Mouse (Mus musculus): ENCODE measurements at regions not wholly inside any gene's neighbourhood (a gene's known extent, or its start where the extent isn't known, plus 50 kb on each side); places are given as distances from the start of the nearest gene placed in this dataset.

- Histone ChIP-seq H3K27me3 (ENCODE audit: control insufficient read depth, insufficient read depth, low read length) (no peaks in the 10 kb centered on the region), H3K9me3 (ENCODE audit: control insufficient read depth, low read length) (no peaks in the 10 kb centered on the region), H3K4me1 (replicated peaks; ENCODE audit: control insufficient read depth, insufficient read depth) (no peaks in the 10 kb centered on the region), H3K36me3 (ENCODE audit: control insufficient read depth, insufficient read depth, low read length) (no peaks in the 10 kb centered on the region), H3K27ac (replicated peaks) (no peak overlapping the region), H3K4me3 (ENCODE audit: low read depth, low read length) (no peak overlapping the region), H3K9ac (ENCODE audit: low read length) (no peak overlapping the region), H3K4me2 (replicated peaks; ENCODE audit: low read depth) (no peak overlapping the region)
- DNase-seq (ENCODE audit: low spot score) (no peak), ATAC-seq (ENCODE audit: low FRiP score, low TSS enrichment) (no peak)
- 35% methylated on average over 6 of the region's 6 CpGs for WGBS
- no peak for TF ChIP-seq EP300 (optimal IDR thresholded peaks at IDR 0.05)
- no peak for TF ChIP-seq CTCF (IDR thresholded peaks at IDR 0.05; ENCODE audit: low read depth)
These were observed 157.4 kb upstream of the Dyrk2 start for GRCm38 (mm10) chr10:119027241-119027901.

DNA sequence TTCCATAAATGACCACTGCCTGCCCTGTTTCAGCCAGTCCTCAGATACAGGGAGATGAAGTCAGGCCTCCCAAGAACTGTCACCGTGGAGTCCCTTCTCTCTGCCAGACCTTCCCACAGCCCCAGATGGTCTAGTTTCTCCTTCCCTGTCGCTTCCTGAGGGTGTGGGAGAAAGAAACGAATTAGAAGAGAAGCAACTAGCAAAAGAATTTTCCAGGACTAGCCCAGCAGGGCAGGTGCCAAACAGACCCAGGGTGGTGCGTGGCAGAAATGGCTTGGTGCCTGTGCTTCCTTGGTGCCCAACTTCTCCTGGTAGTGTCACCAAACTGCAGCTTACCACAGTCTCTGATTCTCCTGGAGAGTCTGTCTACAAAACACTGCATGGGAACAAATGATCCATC is 156.3 kb upstream of the Dyrk2 start:
- no peaks in the 10 kb centered on the region for H3K4me1 ChIP-seq (replicated peaks; ENCODE audit: control insufficient read depth, insufficient read depth)
- no peak overlapping the region for H3K9ac ChIP-seq (ENCODE audit: low read length)
- WGBS: 67% methylated on average over 4 of the region's 4 CpGs
- H3K4me3 ChIP-seq (ENCODE audit: low read depth, low read length): no peak overlapping the region
- no peaks in the 10 kb centered on the region for H3K9me3 ChIP-seq (ENCODE audit: control insufficient read depth, low read length)
- DNase-seq (ENCODE audit: low spot score) (no peak), ATAC-seq (ENCODE audit: low FRiP score, low TSS enrichment) (no peak)
- no peaks in the 10 kb centered on the region for H3K36me3 ChIP-seq (ENCODE audit: control insufficient read depth, insufficient read depth, low read length)
- H3K27ac ChIP-seq (replicated peaks): no peak overlapping the region
- no peaks in the 10 kb centered on the region for H3K27me3 ChIP-seq (ENCODE audit: control insufficient read depth, insufficient read depth, low read length)
- TF ChIP-seq EP300 (optimal IDR thresholded peaks at IDR 0.05) (no peak), CTCF (IDR thresholded peaks at IDR 0.05; ENCODE audit: low read depth) (no peak)
- H3K4me2 ChIP-seq (replicated peaks; ENCODE audit: low read depth): no peak overlapping the region

- no peak overlapping the region for H3K4me2 ChIP-seq (replicated peaks; ENCODE audit: low read depth)
- no peaks in the 10 kb centered on the region for H3K4me1 ChIP-seq (replicated peaks; ENCODE audit: control insufficient read depth, insufficient read depth)
- H3K36me3 ChIP-seq (ENCODE audit: control insufficient read depth, insufficient read depth, low read length): no peaks in the 10 kb centered on the region
- H3K9me3 ChIP-seq (ENCODE audit: control insufficient read depth, low read length): no peaks in the 10 kb centered on the region
- WGBS: 30% methylated on average over 9 of the region's 9 CpGs
- H3K9ac ChIP-seq (ENCODE audit: low read length): no peak overlapping the region
- peak; percentile 75 for DNase-seq (ENCODE audit: low spot score)
- peak; percentile 89 for ATAC-seq (ENCODE audit: low FRiP score, low TSS enrichment)
- no peak overlapping the region for H3K27ac ChIP-seq (replicated peaks)
- no peak overlapping the region for H3K4me3 ChIP-seq (ENCODE audit: low read depth, low read length)
- no peaks in the 10 kb centered on the region for H3K27me3 ChIP-seq (ENCODE audit: control insufficient read depth, insufficient read depth, low read length)
- TF ChIP-seq EP300 (optimal IDR thresholded peaks at IDR 0.05): no peak
- TF ChIP-seq CTCF (IDR thresholded peaks at IDR 0.05; ENCODE audit: low read depth): no peak
These were observed 154.4 kb upstream of the Dyrk2 start for GRCm38 (mm10) chr10:119024425-119024824.

GRCm38 (mm10) chr10:119019082-119019481 is 149.1 kb upstream of the Dyrk2 start:
- TF ChIP-seq EP300 (optimal IDR thresholded peaks at IDR 0.05): no peak
- TF ChIP-seq CTCF (IDR thresholded peaks at IDR 0.05; ENCODE audit: low read depth): no peak
- H3K4me3 ChIP-seq (ENCODE audit: low read depth, low read length): no peak overlapping the region
- H3K4me1 ChIP-seq (replicated peaks; ENCODE audit: control insufficient read depth, insufficient read depth): no peaks in the 10 kb centered on the region
- ATAC-seq (ENCODE audit: low FRiP score, low TSS enrichment) (no peak), DNase-seq (ENCODE audit: low spot score) (no peak)
- no peaks in the 10 kb centered on the region for H3K9me3 ChIP-seq (ENCODE audit: control insufficient read depth, low read length)
- H3K27ac ChIP-seq (replicated peaks): no peak overlapping the region
- H3K27me3 ChIP-seq (ENCODE audit: control insufficient read depth, insufficient read depth, low read length): no peaks in the 10 kb centered on the region
- WGBS: 95% methylated on average over 10 of the region's 10 CpGs
- H3K36me3 ChIP-seq (ENCODE audit: control insufficient read depth, insufficient read depth, low read length): no peaks in the 10 kb centered on the region
- H3K9ac ChIP-seq (ENCODE audit: low read length): no peak overlapping the region
- no peak overlapping the region for H3K4me2 ChIP-seq (replicated peaks; ENCODE audit: low read depth)

DNA sequence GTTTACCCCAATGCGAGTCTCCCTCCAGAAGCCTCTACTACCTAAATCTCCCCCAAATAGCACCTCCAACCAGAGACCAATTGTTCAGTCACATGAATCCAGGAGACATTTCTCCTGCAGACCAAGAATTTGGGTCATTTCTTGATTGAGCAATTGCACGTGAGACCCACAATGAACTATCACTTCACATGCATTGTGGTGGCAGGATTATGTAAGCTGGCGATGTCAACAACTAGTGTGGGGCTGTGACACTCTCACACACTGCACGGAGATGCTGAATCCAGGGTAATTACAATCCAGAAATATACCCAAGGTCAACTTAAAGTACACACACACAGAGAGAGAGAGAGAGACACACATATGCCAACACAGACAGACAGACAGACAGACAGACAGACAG is 148.5 kb upstream of the Dyrk2 start:
- Histone ChIP-seq H3K9me3 (ENCODE audit: control insufficient read depth, low read length) (no peaks in the 10 kb centered on the region), H3K27ac (replicated peaks) (no peak overlapping the region), H3K4me2 (replicated peaks; ENCODE audit: low read depth) (no peak overlapping the region), H3K4me1 (replicated peaks; ENCODE audit: control insufficient read depth, insufficient read depth) (no peaks in the 10 kb centered on the region), H3K9ac (ENCODE audit: low read length) (no peak overlapping the region), H3K4me3 (ENCODE audit: low read depth, low read length) (no peak overlapping the region), H3K27me3 (ENCODE audit: control insufficient read depth, insufficient read depth, low read length) (no peaks in the 10 kb centered on the region), H3K36me3 (ENCODE audit: control insufficient read depth, insufficient read depth, low read length) (no peaks in the 10 kb centered on the region)
- TF ChIP-seq CTCF (IDR thresholded peaks at IDR 0.05; ENCODE audit: low read depth): no peak
- TF ChIP-seq EP300 (optimal IDR thresholded peaks at IDR 0.05): no peak
- ATAC-seq (ENCODE audit: low FRiP score, low TSS enrichment): no peak
- no peak for DNase-seq (ENCODE audit: low spot score)
- 86% methylated on average over 4 of the region's 4 CpGs for WGBS

DNA sequence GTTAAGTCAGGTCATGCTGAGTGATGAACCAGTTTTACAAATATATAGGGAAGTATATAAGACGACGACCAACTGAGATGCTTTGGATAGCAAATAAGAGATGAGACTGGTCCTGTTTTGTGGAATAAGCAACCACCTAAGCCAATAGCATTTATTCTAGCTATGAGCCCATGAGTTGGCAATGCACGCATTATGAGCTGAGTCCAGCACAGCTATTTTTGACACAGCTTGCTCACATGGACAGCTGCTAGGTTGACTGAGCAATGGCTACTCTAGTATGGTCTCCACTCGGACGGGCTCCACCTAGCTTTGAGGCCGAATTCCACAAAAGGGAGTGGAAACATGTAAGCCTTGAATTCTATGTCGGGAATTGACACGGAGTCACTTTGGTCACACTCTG is 146.1 kb upstream of the Dyrk2 start:
- ATAC-seq (ENCODE audit: low FRiP score, low TSS enrichment) (no peak), DNase-seq (ENCODE audit: low spot score) (no peak)
- H3K27me3 ChIP-seq (ENCODE audit: control insufficient read depth, insufficient read depth, low read length): no peaks in the 10 kb centered on the region
- no peak overlapping the region for H3K4me2 ChIP-seq (replicated peaks; ENCODE audit: low read depth)
- no peak overlapping the region for H3K9ac ChIP-seq (ENCODE audit: low read length)
- H3K9me3 ChIP-seq (ENCODE audit: control insufficient read depth, low read length): no peaks in the 10 kb centered on the region
- 81% methylated on average over 8 of the region's 8 CpGs for WGBS
- no peak overlapping the region for H3K4me3 ChIP-seq (ENCODE audit: low read depth, low read length)
- H3K4me1 ChIP-seq (replicated peaks; ENCODE audit: control insufficient read depth, insufficient read depth): peaks cover 5% of the 10 kb centered on the region
- no peak for TF ChIP-seq EP300 (optimal IDR thresholded peaks at IDR 0.05)
- TF ChIP-seq CTCF (IDR thresholded peaks at IDR 0.05; ENCODE audit: low read depth): no peak
- H3K27ac ChIP-seq (replicated peaks): no peak overlapping the region
- H3K36me3 ChIP-seq (ENCODE audit: control insufficient read depth, insufficient read depth, low read length): no peaks in the 10 kb centered on the region

Measured in stomach, postnatal 0 days (tissue).